Mouse (Mus musculus) adipose tissue, adult 10 weeks (tissue): ENCODE data around the gene Chrne. TPM values are rescaled to one million over a fixed set of nuclear protein-coding genes. Genes with fewer than 3 reads are reported as not detected.

Experiments used
- polyA plus RNA-seq: library from polyadenylated mRNA; stranded (reverse); fragments of 350-450 nt; fragmentation: Illumina TruSeq; extraction: RNeasy Lipid Tissue Mini Kit (QIAGEN cat#74804); gene quantifications from one replicate; pipeline ENCODE4 v1.2.3, GENCODE M21; 2014; ENCODE audit warnings: low read depth, low replicate concordance

The Chrne gene
- 0.88 TPM for polyA plus RNA-seq

GRCm38 (mm10) chr11:70619101-70619500 lies at the start of gene Chrne:
Gene Chrne, minus strand, starts transcription at chr11:70619216.

GRCm38 (mm10) chr11:70656964-70657363 lies 37.9 kb upstream of the Chrne start, which contains the start of gene Eno3:
Gene Eno3, plus strand, starts transcription at chr11:70657202.

GRCm38 (mm10) chr11:70654198-70654922 lies 35.3 kb upstream of the Chrne start, which contains the start of gene Pfn1:
Gene Pfn1, minus strand, starts transcription at chr11:70654644.

GRCm38 (mm10) chr11:70646691-70647650 lies 28.0 kb upstream of the Chrne start, which contains the start of the genes Rnf167 and Slc25a11:
Gene Rnf167, plus strand, starts transcription at chr11:70647235.
Gene Slc25a11, minus strand, starts transcription at chr11:70647479.

GRCm38 (mm10) chr11:70638714-70639278 lies 19.8 kb upstream of the Chrne start, which contains the start of gene Gp1ba:
Gene Gp1ba, plus strand, starts transcription at chr11:70639122.

GRCm38 (mm10) chr11:70615516-70616093 lies 3.4 kb downstream of the Chrne start, which contains the start of gene 4930544D05Rik:
Gene 4930544D05Rik, plus strand, starts transcription at chr11:70615848.

Other genes with a start within 250 kb of the Chrne start
- gene Pelp1, start 209.2 kb downstream of the Chrne start, polyA plus RNA-seq, result 15.2 TPM
- gene Arrb2, start 186.6 kb downstream of the Chrne start, polyA plus RNA-seq, result 45.5 TPM
- gene Med11, start 167.3 kb downstream of the Chrne start, polyA plus RNA-seq, result 24.2 TPM
- 5.6 TPM for gene Zmynd15, start 159.8 kb downstream of the Chrne start, polyA plus RNA-seq
- 14.8 TPM for gene Cxcl16, start 159.2 kb downstream of the Chrne start, polyA plus RNA-seq
- not detected for gene Tm4sf5, start 114.0 kb downstream of the Chrne start, polyA plus RNA-seq
- not detected for gene Vmo1, start 104.6 kb downstream of the Chrne start, polyA plus RNA-seq
- not detected for gene Gltpd2, start 100.0 kb downstream of the Chrne start, polyA plus RNA-seq
- 235 TPM for gene Psmb6, start 93.8 kb downstream of the Chrne start, polyA plus RNA-seq
- not detected for gene Gm40193, start 86.3 kb downstream of the Chrne start, polyA plus RNA-seq
- 19.3 TPM for gene Pld2, start 79.2 kb downstream of the Chrne start, polyA plus RNA-seq
- 74.4 TPM for gene Mink1, start 56.3 kb downstream of the Chrne start, polyA plus RNA-seq
- 9.8 TPM for gene 4930544D05Rik, start 3.4 kb downstream of the Chrne start, polyA plus RNA-seq
- not detected for gene Gp1ba, start 19.9 kb upstream of the Chrne start, polyA plus RNA-seq
- 80.8 TPM for gene Rnf167, start 28.0 kb upstream of the Chrne start, polyA plus RNA-seq
- gene Slc25a11, start 28.3 kb upstream of the Chrne start, polyA plus RNA-seq, result 126 TPM
- 446 TPM for gene Pfn1, start 35.4 kb upstream of the Chrne start, polyA plus RNA-seq
- gene Eno3, start 38.0 kb upstream of the Chrne start, polyA plus RNA-seq, result 36.3 TPM
- 75.7 TPM for gene Spag7, start 50.2 kb upstream of the Chrne start, polyA plus RNA-seq
- gene Camta2, start 68.9 kb upstream of the Chrne start, polyA plus RNA-seq, result 27.5 TPM
- gene Inca1, start 80.9 kb upstream of the Chrne start, polyA plus RNA-seq, result 21.7 TPM
- 97.3 TPM for gene Kif1c, start 81.3 kb upstream of the Chrne start, polyA plus RNA-seq
- gene Zfp3, start 145.0 kb upstream of the Chrne start, polyA plus RNA-seq, result 6.4 TPM
- 0.79 TPM for gene Scimp, start 193.4 kb upstream of the Chrne start, polyA plus RNA-seq
- 17.2 TPM for gene Rabep1, start 225.6 kb upstream of the Chrne start, polyA plus RNA-seq